Mouse (Mus musculus) kidney, embryonic 14.5 days (tissue): Measurements from ENCODE around the gene Pla1a. TPM values are rescaled to one million over a fixed set of nuclear protein-coding genes. Genes with fewer than 3 reads are reported as not detected.

Source experiments
- ATAC-seq: fragments of 200-750 bp; cut with Nextera tagmentation; 2 replicates; pipeline ENCODE4 v1.8.0; 2017; ENCODE audit warnings: moderate number of reproducible peaks, mild to moderate bottlenecking, moderate TSS enrichment, moderate library complexity; ENCODE audit not compliant: low FRiP score, low TSS enrichment
- H3K27ac ChIP-seq: fragments of 300-500 bp; sonication (generic); 2 replicates; pipeline ENCODE4 v1.5.1; 2014; ENCODE audit warnings: low read depth, mild to moderate bottlenecking, low read length, moderate library complexity, mixed read lengths
- H3K27me3 ChIP-seq: fragments of 300-500 bp; sonication (generic); 2 replicates; pipeline ENCODE4 v1.6.1; 2014; ENCODE audit warnings: mild to moderate bottlenecking, low read length; ENCODE audit not compliant: control insufficient read depth, insufficient read depth
- H3K36me3 ChIP-seq: fragments of 300-500 bp; sonication (generic); 2 replicates; pipeline ENCODE4 v1.6.1; 2014; ENCODE audit warnings: low read length, mixed read lengths; ENCODE audit not compliant: control insufficient read depth, insufficient read depth
- H3K4me1 ChIP-seq: fragments of 300-500 bp; sonication (generic); 2 replicates; pipeline ENCODE4 v1.6.1; 2014; ENCODE audit warnings: low read length, mixed read lengths; ENCODE audit not compliant: control insufficient read depth, insufficient read depth
- H3K4me2 ChIP-seq: fragments of 300-500 bp; sonication (generic); replicated peaks from 2 replicates; pipeline ENCODE4 v1.6.1; 2014; ENCODE audit warnings: low read depth, mild to moderate bottlenecking, low read length
- H3K4me3 ChIP-seq: fragments of 300-500 bp; sonication (generic); 2 replicates; pipeline ENCODE4 v1.5.1; 2014; ENCODE audit warnings: mild to moderate bottlenecking, low read length
- H3K9ac ChIP-seq: fragments of 300-500 bp; sonication (generic); 2 replicates; pipeline ENCODE4 v1.6.1; 2014; ENCODE audit warnings: low read depth, mild to moderate bottlenecking, low read length, moderate library complexity
- H3K9me3 ChIP-seq: fragments of 300-500 bp; sonication (generic); 2 replicates; pipeline ENCODE4 v1.6.1; 2016; ENCODE audit warnings: low read length; ENCODE audit not compliant: control insufficient read depth
- WGBS: fragments of 180-500 bp; shearing (Covaris S2); extraction: QIAGEN DNeasy Blood & Tissue Kit; methylation state at CpG from one replicate; pipeline ENCODE4 v1.1.7; 2014; 5-methylcytosine and 5-hydroxymethylcytosine counted together
- polyA plus RNA-seq: library from polyadenylated mRNA; unstranded; fragments of >200 nt; fragmentation: Nextera tagmentation; extraction: Ambion mirVana; gene quantifications from 2 replicates; pipeline ENCODE4 v1.2.1, GENCODE M21; 2014

Gene Pla1a
- polyA plus RNA-seq, 1 experiment from 2014 or later = 0.79 TPM

DNA sequence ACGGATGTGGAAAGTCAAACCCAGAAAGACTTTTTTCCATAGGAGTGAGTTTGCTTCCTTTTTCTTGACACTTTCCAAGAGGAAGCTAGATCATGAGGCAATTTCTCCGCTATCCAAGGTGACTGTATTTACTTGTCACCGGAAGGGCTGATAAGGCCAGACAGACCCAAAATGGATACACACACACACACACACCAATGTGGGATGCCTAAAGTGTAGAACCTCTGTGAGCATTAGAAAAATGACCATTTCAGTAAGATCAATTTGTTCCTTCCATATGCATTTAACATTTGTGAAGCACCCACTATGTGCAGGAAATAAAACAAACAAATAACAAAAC, 69.7 kb downstream of the Pla1a start:
- no peak for ATAC-seq
- Histone ChIP-seq H3K36me3 (no peaks in the 10 kb centered on the region), H3K27ac (no peak overlapping the region), H3K9ac (no peak overlapping the region), H3K4me2 (no peak overlapping the region), H3K9me3 (no peaks in the 10 kb centered on the region), H3K27me3 (no peaks in the 10 kb centered on the region), H3K4me1 (no peaks in the 10 kb centered on the region), H3K4me3 (no peak overlapping the region)
- 68% methylated on average over 3 of the region's 3 CpGs for WGBS

DNA sequence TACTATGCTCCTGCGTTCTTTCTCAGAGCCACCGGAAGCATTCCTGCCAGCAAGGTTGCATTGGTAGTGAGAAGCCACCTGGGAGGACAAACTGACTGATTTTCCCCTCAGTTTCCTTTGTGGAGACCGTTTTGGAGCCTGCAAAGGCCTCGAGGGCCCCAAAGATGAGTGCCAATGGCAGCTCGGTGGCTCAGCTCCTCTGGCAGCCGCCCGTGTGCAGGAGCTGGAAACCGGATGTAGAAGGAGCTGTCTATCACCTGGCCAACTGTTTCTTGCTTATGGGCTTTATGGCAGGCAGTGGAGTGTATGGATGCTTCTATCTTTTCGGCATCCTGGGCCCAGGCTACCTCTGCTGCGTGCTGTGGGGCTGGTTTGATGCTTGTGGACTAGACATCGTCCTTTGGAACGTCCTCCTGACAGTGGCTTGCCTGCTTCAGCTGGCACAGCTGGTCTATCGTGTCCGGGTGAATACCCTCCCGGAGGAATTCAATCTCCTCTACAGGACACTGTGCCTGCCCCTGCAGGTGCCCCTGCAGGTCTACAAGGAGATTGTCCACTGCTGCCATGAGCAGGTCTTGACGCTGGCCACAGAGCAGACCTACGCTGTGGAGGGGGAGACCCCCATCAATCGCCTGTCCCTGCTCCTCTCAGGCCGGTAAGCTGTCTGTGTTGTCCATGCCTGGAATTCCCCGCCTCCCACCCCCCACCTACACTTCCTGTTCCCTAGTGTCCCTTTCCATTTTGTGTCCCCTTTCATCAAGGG, 70.3 kb downstream of the Pla1a start:
- ATAC-seq = no peak
- no peaks in the 10 kb centered on the region for H3K9me3 ChIP-seq
- no peak overlapping the region for H3K4me2 ChIP-seq
- H3K27me3 ChIP-seq = no peaks in the 10 kb centered on the region
- H3K27ac ChIP-seq = no peak overlapping the region
- H3K4me3 ChIP-seq = no peak overlapping the region; the same call in 1 of the 2 replicates
- no peak overlapping the region for H3K9ac ChIP-seq
- WGBS = 75% methylated on average over 20 of the region's 20 CpGs
- H3K4me1 ChIP-seq = no peaks in the 10 kb centered on the region
- no peaks in the 10 kb centered on the region for H3K36me3 ChIP-seq

DNA sequence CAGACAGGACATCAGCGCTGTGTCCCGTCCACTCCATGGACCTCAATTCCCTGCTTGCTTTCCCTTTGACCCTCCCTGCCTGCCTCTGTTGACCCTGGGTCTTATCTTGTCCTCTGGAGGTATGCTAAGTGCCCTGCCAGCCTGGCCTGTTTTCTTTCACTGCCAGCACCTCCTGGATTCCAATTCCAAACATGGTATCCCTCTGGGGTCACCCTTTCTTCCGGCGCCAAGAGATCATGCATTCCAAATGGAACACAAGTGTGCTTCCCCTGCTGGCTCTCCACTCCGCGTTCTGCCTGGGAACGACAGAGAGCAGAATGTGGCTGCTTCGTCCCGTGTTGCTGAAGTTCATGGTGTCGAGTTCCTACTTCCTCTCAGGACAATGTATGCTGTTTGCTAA, 71.0 kb downstream of the Pla1a start, which contains the start of gene Popdc2:
TSS of gene Popdc2 (plus strand) at position 277 of the 400 bp plus-strand sequence.
- no peaks in the 10 kb centered on the region for H3K36me3 ChIP-seq
- H3K4me2 ChIP-seq = no peak within 1 kb of the TSS
- H3K27me3 ChIP-seq = no peaks in the 10 kb centered on the region
- H3K27ac ChIP-seq = no peak within 1 kb of the TSS
- H3K9me3 ChIP-seq = no peaks in the 10 kb centered on the region
- no peak within 1 kb of the TSS for H3K9ac ChIP-seq
- 47% methylated on average over 10 of the region's 10 CpGs for WGBS
- ATAC-seq = no peak
- H3K4me1 ChIP-seq = no peaks in the 10 kb centered on the region
- H3K4me3 ChIP-seq = no peak within 1 kb of the TSS; the same call in 1 of the 2 replicates

DNA sequence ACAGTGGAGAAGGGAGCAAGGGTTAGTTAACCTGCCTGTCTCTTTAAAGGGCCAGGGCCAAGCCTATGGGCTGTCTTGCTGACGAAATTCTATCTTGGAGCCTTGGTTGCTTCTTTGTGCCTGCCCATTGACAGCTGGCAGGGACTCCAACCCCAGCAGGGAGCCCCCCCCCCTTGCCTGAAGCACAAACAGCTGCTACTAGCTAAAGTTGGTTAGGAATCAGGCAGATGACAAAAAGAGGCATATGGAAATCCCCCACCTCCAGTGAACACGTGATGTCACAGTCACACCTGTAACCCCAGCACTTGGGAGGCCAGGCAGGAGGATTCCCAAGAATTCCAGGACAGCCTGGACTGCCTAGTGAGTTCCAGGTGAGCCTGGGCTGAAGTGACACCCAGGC, 72.6 kb downstream of the Pla1a start:
- no peak overlapping the region for H3K9ac ChIP-seq
- no peak overlapping the region for H3K4me2 ChIP-seq
- 44% methylated on average over 2 of the region's 2 CpGs for WGBS
- H3K9me3 ChIP-seq = no peaks in the 10 kb centered on the region
- H3K36me3 ChIP-seq = no peaks in the 10 kb centered on the region; the same call in 1 of the 2 replicates
- H3K27me3 ChIP-seq = no peaks in the 10 kb centered on the region
- no peaks in the 10 kb centered on the region for H3K4me1 ChIP-seq
- ATAC-seq = no peak
- H3K4me3 ChIP-seq = no peak overlapping the region
- H3K27ac ChIP-seq = no peak overlapping the region

DNA sequence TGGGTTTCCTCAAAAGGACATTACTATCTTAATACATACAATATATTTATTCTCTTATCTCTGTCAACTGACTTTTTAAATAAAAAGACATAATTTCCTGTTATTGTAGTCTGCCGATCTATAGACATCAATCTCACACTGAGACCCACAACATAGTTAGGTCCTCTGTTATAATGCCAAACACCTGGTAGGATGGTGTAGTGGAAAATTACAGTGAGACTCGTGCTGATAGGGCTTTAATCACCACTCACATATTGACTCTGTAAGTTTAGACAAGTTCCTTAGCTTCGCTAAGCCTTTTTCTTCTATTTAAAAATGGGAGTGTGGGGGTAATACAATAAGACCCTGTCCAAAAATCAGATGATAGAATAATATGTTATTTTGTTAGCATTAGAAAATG, 73.1 kb downstream of the Pla1a start:
- Histone ChIP-seq H3K27ac (no peak overlapping the region), H3K9me3 (no peaks in the 10 kb centered on the region), H3K4me1 (no peaks in the 10 kb centered on the region), H3K36me3 (no peaks in the 10 kb centered on the region; the same call in 1 of the 2 replicates), H3K4me2 (no peak overlapping the region), H3K27me3 (no peaks in the 10 kb centered on the region), H3K9ac (no peak overlapping the region), H3K4me3 (no peak overlapping the region)
- no peak for ATAC-seq
- WGBS = 80% methylated on average over 3 of the region's 3 CpGs

DNA sequence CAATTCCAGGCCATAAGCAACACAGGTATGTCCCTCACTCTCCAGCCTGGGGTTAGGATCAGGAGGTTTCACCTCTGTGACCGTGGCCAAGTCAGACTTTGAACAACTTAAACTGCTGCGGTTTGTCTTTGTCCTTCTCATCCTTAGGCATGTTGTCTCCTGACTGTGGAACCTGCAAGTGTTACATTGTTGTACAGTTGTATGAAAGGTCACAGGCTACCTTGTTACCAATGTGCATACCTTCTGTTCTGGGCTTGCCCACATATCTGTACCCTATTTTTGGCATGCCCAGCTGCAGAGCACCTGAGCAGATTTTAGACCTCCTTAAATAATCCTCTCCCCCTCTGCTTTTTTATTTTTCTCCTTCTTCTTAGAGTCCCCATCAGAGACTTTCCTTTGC, 73.7 kb downstream of the Pla1a start:
- no peaks in the 10 kb centered on the region for H3K9me3 ChIP-seq
- H3K4me2 ChIP-seq = no peak overlapping the region
- H3K4me1 ChIP-seq = no peaks in the 10 kb centered on the region
- H3K9ac ChIP-seq = no peak overlapping the region
- H3K27ac ChIP-seq = no peak overlapping the region
- H3K4me3 ChIP-seq = no peak overlapping the region
- ATAC-seq = no peak
- H3K27me3 ChIP-seq = no peaks in the 10 kb centered on the region
- WGBS = 91% methylated on average over 2 of the region's 2 CpGs
- H3K36me3 ChIP-seq = no peaks in the 10 kb centered on the region; the same call in 1 of the 2 replicates

DNA sequence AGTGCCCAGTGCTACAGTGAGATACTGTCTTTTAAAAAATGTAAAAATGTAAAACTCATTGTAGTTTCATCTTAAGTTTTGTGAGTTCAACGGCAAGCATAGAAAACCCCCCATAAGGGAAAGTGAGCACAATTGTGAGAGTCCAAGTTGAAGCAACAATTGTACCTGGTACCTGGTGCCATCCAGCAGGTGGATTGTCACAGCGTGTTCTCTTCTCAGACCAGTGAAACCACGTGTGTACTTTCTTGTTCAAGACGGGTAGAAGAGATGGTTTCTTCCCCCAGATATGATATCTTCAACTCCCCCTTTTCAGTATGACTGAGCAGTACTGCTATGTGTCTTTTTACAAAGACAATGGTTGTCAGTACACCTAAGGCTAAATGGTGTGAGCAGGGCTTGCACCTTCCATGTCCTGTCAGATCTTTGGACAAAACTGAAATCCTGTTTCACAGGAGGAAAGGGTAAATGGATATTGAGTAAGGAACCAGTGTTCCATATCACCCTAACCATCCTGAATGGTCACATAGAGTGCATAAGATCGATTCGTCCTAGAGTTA, 74.6 kb downstream of the Pla1a start:
- Histone ChIP-seq H3K4me3 (no peak overlapping the region), H3K27ac (no peak overlapping the region), H3K36me3 (no peaks in the 10 kb centered on the region; the same call in 1 of the 2 replicates), H3K4me2 (no peak overlapping the region), H3K27me3 (no peaks in the 10 kb centered on the region), H3K4me1 (no peaks in the 10 kb centered on the region), H3K9ac (no peak overlapping the region), H3K9me3 (no peaks in the 10 kb centered on the region)
- 91% methylated on average over 6 of the region's 6 CpGs for WGBS
- ATAC-seq = no peak

DNA sequence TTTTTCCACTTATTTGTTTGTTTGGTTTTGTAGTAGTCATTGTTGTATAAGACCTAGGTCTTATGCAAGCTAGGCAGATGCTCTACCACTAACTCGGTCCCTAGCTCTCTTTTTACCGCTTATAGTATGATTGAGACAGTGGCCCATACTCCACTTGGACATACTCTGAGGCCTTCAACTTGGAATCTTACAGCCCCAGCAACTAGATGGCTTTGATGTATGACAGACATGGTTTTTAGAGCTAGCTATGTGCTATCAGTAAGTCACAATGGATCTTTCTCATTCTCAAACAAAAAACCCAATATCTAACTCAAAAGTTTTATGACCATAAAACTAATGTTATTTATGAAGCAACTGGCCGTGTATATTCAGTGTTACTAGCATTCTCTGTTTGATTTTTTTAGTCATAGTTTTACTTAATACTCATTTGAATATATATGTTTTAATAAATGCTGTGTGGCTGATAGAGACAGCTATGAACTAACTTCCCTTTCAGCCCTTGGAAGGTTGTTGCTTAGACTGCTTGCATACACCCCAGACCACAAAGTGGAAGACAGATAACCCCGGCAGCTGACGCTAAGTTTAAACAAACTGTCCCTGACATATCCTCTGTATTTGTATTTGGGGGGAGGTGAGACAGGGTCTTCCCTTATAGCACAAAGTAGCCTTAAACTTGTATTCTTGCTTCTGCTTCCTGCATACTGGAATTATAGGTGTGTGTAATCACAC, 78.6 kb downstream of the Pla1a start:
- no peak overlapping the region for H3K27ac ChIP-seq
- no peak overlapping the region for H3K4me3 ChIP-seq
- 86% methylated on average over 5 of the region's 5 CpGs for WGBS
- H3K36me3 ChIP-seq = peaks cover 28% of the 10 kb centered on the region
- no peak overlapping the region for H3K4me2 ChIP-seq
- no peaks in the 10 kb centered on the region for H3K4me1 ChIP-seq
- no peaks in the 10 kb centered on the region for H3K27me3 ChIP-seq
- H3K9ac ChIP-seq = no peak overlapping the region
- no peaks in the 10 kb centered on the region for H3K9me3 ChIP-seq
- no peak for ATAC-seq

DNA sequence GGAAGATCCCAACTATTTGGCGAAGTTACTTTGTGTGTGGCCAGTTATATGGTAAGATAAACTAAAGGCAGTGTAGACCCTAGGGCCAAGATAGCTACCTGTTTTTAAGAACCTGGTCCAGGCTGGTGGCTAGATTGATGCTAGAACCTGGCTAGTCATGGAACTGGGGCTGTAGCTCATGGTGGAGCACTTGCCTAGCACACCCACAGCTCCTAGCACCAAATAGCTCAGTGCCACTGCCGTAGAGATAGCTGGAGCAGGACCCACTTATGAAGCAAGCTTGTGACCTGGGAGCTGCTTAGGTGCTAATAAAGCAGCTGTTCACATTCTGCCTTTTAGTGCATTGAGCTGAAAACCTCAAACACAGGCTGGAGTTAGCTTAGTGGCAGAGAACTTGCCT, 79.3 kb downstream of the Pla1a start:
- WGBS = 92% methylated on average over 2 of the region's 2 CpGs
- H3K4me1 ChIP-seq = no peaks in the 10 kb centered on the region

More for the DNA sequence above, 79.3 kb downstream of the Pla1a start:
- H3K36me3 ChIP-seq = peaks cover 28% of the 10 kb centered on the region
- H3K4me2 ChIP-seq = no peak overlapping the region
- H3K9me3 ChIP-seq = no peaks in the 10 kb centered on the region
- no peaks in the 10 kb centered on the region for H3K27me3 ChIP-seq
- no peak overlapping the region for H3K4me3 ChIP-seq
- no peak overlapping the region for H3K27ac ChIP-seq
- no peak overlapping the region for H3K9ac ChIP-seq
- no peak for ATAC-seq
